Mouse (Mus musculus) brain, embryonic 18.5 days (tissue): ENCODE measurements around the gene Drosha.
"Not testable (repeated sequence)": the region's sequence is repeated elsewhere in the genome, so short reads cannot be mapped to it uniquely, and the experiment has no call there.

Source experiments
- DNase-seq: peaks from one replicate; pipeline ENCODE4 v3.0.0-alpha.2; 2012; ENCODE audit warnings: low read depth, low spot score

Drosha gene

GRCm38 (mm10) chr15:12884855-12885254 is 60.2 kb downstream of the Drosha start:
- DNase-seq, result no peak

DNA sequence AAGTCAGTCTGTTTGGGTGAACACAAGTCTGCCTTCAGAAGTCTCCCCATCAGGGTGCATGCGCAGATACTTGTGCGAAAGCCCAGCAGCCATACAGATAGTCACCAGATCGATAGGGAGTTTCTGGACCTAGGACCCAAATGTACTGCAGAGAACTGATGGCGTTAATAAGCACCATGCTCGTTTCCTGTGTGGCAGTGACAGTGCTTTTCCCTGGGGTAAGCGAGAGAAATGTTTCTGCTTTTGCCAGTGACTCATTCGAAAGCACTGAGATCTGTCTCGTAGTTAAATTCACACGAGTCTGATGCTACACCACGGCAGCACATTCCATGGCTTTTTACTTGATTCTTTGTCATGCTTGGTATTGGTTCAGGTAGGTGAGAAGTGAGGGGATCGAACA is 60.7 kb downstream of the Drosha start:
- no peak for DNase-seq

- DNase-seq, result no peak
These were observed 62.6 kb downstream of the Drosha start for GRCm38 (mm10) chr15:12887206-12887605.

DNA sequence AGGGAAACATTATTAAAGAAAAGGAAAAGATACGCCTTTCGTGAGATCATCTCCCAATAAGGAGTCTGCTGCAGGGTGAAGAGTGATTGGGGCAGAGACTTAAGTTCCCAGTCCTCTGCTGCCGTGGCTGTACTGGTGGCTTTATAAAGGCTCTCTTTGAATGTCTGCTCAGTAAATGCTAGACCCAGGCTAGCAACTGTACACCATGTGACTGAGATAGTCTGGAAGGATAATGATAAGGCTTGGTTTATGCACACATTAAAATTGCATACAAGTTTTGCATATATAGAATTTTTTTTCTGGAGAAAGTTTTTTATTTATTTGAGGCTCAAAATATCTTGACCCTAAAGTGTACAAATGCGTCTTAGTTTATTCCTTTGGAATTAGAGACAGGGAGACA is 63.7 kb downstream of the Drosha start:
- DNase-seq, result no peak

- DNase-seq, result no peak
These were observed 65.3 kb downstream of the Drosha start for GRCm38 (mm10) chr15:12889909-12890308.

GRCm38 (mm10) chr15:12895426-12895825 is 70.8 kb downstream of the Drosha start:
- no peak for DNase-seq

GRCm38 (mm10) chr15:12896022-12897009 is 71.7 kb downstream of the Drosha start:
- no peak for DNase-seq

DNA sequence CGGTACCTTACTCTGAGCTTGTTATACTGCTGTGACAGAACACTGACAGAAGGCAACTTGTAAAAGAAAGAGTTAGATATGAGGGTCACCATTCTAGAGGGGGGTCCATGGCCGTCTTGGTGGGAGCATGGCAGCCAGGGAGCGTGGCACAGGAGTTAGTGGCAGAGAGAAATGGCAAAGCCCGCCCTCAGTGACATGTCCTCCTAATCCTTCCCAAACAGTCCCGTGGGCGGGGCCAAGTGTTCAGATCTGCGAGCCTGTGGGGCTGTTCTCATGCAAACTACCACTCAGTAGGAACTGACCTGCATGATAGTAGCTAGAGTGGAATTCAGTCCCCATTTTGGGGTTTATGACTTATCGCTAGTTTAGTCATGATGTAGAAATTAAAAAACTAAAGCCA is 73.2 kb downstream of the Drosha start:
- DNase-seq, result no peak

- no peak for DNase-seq
These were observed 76.0 kb downstream of the Drosha start for GRCm38 (mm10) chr15:12900428-12901196.

- DNase-seq, result no peak
These were observed 76.6 kb downstream of the Drosha start for GRCm38 (mm10) chr15:12901197-12901570.

- no peak for DNase-seq
These were observed 79.8 kb downstream of the Drosha start for GRCm38 (mm10) chr15:12904442-12904841.

DNA sequence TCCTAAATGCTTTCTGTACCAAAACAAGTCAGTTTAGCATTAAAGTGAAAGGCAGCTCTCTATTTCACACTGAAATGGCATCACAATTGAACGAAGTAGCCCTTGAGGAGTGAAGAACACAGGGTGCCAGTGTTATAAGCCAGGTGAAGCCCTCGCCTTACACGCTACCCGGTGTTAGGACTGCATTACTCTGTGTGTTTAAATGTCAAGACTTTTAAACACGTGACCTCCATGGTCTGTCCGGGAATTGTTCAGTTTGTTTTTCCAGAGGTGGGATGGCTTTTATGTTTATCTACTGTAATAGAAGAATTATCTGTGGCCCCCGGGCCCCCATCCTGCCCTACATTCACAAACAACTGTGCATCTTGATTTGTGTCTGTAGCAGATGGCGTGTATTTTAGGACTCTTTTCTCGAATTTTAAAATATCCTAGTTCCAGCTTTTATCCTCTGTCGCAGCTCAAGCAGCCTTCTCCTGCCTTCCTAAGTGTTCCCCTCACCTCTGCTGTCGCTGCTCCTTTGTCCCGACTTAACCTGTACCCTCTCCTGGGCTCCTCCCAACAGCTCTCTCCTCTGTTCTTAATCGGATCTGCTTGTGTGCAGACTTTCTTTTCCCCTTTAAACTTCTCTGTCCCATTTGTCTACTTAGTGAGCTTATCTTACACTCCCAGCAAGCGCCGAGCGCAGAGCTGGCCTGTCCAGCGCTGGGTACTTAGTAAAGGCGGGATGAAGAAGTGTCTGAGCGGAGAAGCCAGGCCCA is 83.5 kb downstream of the Drosha start:
- no peak for DNase-seq

GRCm38 (mm10) chr15:12908720-12909028 is 84.1 kb downstream of the Drosha start:
- DNase-seq, result no peak

DNA sequence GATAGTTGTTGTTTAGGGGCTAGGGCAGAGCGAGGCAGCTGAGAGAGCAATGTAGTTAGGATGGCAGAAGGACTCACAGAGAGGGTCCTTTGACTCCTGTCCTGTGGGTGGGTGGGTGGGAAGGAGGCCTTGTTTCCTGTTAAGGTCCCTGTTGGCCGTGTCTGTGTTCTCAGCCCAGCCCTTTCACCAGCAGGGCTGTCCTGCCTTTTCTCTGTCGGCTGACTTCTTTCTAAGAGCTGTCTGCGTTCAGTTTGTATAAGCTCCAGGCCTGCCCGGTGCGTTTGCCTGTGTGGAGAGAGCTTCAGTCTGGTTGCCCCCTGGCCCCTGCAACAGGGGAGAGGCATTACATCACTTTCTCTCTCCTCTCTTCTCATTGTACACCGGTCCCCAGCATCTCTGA is 84.6 kb downstream of the Drosha start:
- DNase-seq, result no peak

- DNase-seq, result no peak
These were observed 86.5 kb downstream of the Drosha start for GRCm38 (mm10) chr15:12911082-12911481.

DNA sequence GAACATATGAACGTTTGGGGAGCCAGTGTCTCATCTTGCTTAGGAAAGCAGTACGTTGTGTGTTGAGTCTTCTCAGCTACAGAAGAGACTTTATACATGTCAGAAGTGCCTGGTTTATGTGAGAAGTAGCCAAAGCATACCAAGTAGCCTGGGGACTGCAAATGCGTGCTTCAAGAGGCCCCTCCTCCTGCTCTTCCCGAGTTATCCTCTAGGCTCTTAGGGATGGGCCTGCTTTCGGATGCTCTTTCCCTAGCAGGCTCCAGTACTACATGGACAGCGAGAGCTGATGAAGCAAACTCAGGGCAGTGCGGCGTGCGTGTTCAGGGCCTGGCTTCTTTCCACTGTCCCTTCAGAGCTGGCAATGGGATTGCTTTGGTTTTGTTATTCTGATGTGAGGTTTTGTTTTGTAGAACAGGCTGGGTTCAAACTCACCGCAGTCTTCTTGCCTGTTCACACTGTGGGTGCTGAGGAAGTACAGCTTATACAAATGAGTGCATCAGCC is 91.8 kb downstream of the Drosha start:
- DNase-seq, result no peak

DNA sequence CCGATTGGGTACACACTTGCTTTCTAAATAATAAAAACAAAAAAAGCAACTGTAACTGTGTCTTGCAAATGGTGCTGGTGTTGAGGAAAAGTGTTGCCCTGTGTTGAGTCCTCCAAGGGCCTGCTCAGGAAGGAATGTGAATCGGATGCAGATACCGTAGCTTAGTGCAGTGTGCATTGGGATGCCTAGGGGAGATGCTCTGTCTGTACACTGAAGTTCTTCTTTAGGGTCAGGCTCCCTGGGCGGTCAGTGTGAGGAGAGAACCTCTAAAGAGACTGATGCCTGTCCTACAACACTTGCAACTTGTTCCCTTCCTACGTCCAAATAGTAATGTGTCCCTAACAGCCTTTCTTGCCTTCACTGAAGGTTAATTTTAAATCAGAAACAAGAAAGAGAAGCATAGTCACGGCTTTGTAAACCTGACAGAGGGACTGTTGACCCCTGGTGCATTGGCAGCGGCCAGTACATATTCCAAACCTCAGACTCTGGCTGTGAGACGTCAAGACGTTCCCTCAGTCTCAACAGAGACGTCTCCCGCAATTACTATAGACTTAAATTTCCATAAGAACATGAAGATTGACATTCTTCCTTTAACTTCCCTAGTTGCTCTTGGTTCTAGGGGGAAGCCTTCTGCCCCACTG is 94.8 kb downstream of the Drosha start:
- DNase-seq, result not testable (repeated sequence)

DNA sequence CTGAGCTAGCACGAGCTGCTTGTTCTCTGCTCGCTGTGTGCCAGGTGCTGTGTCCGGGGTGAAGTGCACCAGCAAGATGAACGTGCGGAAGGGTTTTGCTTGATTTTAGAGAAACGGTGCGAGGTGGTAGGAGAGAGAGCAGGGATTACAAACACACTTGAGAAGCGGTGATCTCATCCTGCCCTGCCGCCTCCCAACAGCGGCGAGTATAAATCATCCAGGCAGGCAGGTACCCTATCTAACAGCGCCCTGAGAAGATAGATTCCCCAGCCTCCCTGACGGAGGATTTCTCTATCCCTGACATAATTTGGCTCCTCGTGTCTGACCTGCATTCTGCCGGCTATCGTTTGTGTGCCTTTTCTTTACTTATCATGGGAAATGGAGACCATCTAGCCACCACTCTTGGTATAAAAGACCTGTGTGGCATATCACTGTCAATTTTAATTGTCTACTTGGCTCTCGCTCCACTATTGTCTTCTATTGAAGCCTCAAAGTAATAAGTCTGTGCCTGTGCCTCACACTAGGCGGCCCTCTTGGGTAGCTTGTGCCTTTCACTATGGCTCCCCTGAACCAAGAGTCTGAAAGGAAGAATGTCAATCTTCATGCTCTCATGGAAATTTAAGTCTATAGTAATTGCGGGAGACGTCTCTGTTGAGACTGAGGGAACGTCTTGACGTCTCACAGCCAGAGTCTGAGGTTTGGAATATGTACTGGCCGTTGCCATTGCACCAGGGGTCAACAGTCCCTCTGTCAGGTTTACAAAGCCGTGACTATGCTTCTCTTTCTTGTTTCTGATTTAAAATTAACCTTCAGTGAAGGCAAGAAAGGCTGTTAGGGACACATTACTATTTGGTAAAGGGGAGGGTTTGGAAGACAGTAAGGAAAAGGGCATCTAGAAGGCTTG is 95.6 kb downstream of the Drosha start:
- no peak for DNase-seq

- no peak for DNase-seq
These were observed 97.3 kb downstream of the Drosha start for GRCm38 (mm10) chr15:12921901-12922300.

- DNase-seq, result no peak
These were observed 99.2 kb downstream of the Drosha start for GRCm38 (mm10) chr15:12923826-12924225.
